Mouse (Mus musculus) bone marrow, adult 2 months (tissue): Measurements from ENCODE around the gene Cidec.

Experiments
- CTCF ChIP-seq: fragments of 200-500 bp; IDR thresholded peaks from 2 replicates; pipeline ENCODE4 v1.5.1; 2011; ENCODE audit warnings: low read length, control low read depth; ENCODE audit not compliant: control insufficient read depth, insufficient read depth
- POLR2A ChIP-seq: fragments of 200-500 bp; IDR thresholded peaks from 2 replicates; pipeline ENCODE4 v1.6.1; 2011; ENCODE audit warnings: low read depth, mild to moderate bottlenecking, control low read depth, low read length, borderline replicate concordance; ENCODE audit not compliant: control insufficient read depth

DNA sequence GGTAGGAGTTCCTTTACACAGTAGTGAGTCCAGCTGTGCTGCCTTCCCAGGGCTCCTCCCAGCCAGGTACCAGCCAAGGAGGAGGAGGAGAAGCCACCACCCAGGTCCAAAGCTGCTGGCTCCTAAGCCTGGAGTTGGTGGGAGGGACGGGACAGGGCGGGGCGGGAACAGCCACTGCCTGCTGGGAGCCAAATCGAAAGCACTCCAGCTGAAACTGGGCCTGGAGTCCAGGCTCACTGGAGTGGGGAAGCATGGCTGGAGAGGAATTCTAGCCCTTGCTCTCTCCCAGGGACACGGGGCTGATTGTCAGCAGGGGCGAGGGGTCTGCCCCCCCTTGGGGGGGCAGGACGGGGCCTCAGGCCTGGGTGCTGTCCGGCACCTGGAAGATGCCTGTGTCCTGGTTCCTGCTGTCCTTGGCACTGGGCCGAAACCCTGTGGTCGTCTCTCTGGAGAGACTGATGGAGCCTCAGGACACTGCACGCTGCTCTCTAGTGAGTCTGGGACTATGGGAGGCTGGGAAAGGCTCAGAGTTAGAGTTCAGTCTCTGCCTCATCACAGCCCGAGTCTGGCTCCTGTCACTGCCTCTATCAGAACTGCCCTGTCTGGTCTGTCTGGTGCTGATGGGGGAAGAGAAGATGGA, 35.9 kb upstream of the Cidec start, which contains the start of gene Il17rc:
- TF ChIP-seq CTCF (no peak), POLR2A (no peak)
